Mouse (Mus musculus) frontal cortex, adult (tissue): ENCODE results near the gene St6galnac5.

ENCODE experiments used
- ATAC-seq: cut with Nextera tagmentation; 2 replicates; pipeline ENCODE4 v1.9.2; 2017; ENCODE audit warnings: mild to moderate bottlenecking, moderate library complexity, mixed read lengths; ENCODE audit not compliant: low TSS enrichment

Gene St6galnac5

GRCm38 (mm10) chr3:152950299-152950698 is 31.7 kb downstream of the St6galnac5 start:
- ATAC-seq = no peak

- no peak for ATAC-seq
Observed at GRCm38 (mm10) chr3:152949233-152949777, 32.7 kb downstream of the St6galnac5 start.

GRCm38 (mm10) chr3:152948556-152948955 is 33.5 kb downstream of the St6galnac5 start:
- no peak for ATAC-seq

- no peak for ATAC-seq
Observed at GRCm38 (mm10) chr3:152947031-152947640, 34.9 kb downstream of the St6galnac5 start.

GRCm38 (mm10) chr3:152944766-152945165 is 37.3 kb downstream of the St6galnac5 start:
- ATAC-seq = peak; percentile 73

DNA sequence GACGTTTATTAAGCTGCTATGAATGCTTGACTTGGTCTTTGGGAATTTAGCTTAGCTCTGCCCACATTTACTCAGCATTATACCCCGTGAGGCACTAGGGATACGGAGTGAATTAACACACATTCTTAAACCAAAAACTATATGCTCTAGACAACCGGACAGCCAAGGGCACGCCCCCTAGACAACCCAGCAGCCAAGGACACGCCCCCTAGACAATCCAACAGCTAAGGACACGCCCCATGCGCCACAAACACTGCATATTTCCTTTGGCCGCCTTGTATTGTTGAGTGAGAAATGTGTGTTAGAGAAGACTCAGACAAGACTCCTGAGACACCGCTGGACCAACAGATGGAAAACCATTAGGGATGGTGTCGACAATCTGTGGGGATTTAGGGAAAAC is 39.1 kb downstream of the St6galnac5 start:
- ATAC-seq = no peak

- ATAC-seq = no peak
Observed at GRCm38 (mm10) chr3:152941671-152942070, 40.4 kb downstream of the St6galnac5 start.

- no peak for ATAC-seq
Observed at GRCm38 (mm10) chr3:152936313-152936712, 45.7 kb downstream of the St6galnac5 start.

DNA sequence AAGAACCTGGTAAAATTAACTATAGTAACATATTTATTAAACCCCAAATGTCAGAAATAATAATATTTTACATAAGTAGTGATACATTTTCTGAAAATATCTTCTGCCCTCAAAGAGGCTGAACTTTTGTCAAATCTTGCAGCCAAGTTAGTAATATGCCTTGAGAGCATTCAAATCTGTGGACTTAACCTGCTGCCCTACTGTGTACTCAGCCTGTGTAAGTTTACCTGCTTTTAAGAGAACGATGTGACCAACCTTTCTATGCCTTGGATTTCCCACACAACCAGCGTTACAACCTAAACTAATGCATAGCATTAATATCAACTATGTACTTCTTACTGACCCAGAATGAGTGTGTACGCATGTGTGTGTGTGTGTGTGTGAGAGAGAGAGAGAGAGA is 48.3 kb downstream of the St6galnac5 start:
- no peak for ATAC-seq

DNA sequence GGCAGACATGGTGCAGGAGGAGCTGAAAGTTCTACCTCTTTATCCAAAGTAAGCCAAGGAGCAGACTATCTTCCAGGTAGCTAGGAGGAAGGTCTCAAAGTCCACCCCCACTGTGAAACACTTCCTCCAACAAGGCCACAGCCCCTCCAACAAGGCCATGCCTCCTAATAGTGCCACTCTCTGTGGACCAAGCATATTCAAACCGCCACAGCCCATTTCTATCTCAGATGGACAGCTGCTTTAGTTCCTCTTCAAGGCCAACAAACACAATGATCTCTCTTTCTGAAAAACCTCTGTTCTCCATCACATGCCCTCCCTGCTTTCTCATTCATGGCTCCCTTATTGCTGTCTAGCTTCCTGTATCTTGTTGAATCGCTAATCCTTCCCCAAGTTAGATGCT is 49.5 kb downstream of the St6galnac5 start:
- ATAC-seq = no peak

DNA sequence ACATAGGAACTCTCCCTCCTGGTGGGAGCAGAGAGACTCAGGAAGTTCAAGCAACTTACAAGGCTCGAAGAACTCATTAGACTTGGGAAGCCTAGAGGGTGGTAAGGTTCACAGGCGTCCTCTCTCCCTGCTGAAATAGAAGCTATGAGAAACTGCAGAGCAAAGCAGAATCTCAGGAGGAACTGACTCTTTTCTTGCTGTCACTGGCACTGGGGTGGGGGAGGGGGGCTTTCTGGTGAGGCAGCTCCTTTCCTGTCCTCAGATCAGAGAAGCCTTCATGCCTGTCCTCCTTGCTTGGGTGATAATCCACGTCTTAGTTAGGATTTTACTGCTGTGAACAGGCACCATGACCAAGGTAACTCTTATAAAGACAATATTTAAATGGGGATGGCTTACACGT is 50.0 kb downstream of the St6galnac5 start:
- no peak for ATAC-seq

DNA sequence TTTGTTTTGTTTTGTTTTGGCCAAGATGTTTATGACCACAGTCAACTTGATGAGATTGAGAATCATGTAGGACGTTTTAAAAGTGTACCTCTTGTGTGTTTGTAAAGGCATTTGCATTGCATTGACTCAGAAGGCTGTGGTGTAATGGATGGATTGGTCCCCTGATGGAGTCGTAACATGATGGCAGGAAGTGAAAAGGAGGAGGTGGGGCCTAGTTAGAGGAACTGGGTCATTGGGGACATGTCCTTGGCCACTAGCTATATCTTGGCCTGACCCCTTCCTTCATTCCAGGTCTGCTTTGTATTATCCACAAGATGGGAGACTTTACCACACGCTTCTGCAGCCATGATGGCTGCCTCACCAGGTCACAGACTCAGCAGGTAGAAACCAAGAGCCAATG is 50.7 kb downstream of the St6galnac5 start:
- ATAC-seq = no peak

GRCm38 (mm10) chr3:152929788-152930281 is 52.2 kb downstream of the St6galnac5 start:
- no peak for ATAC-seq

- no peak for ATAC-seq
Observed at GRCm38 (mm10) chr3:152929256-152929787, 52.7 kb downstream of the St6galnac5 start.

DNA sequence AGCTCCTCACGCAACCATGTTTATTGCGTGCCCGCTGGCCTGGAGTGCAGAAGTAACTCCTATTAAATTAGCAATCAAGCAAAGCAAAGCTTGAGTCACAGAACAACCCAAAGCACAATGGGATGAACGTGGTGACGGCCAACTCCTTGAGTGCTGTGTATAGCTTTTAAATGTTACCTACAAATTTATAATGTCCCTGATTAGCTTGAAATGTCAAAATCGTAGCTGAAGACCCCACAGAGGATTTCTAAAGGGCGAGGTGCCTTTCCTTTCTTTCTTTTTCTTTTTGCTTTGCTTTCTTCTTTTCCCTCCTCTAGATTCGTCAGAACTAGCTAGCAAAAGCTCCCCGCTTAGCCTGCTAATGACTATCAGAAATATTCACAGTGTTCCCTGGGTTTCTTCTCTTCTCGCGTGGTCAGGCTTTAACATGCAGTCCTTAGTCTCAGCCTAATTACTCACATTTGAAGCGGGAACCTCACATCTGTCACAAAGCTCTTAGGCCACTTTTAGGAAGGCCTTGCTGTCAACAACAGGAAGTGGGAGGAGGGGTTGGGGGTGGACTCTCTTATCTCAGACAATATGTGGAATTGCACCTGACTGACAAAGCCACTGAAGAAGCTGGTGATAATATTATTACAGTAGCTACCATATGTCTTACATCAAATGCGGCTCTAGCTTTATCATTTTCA is 53.6 kb downstream of the St6galnac5 start:
- no peak for ATAC-seq

GRCm38 (mm10) chr3:152926166-152926565 is 55.9 kb downstream of the St6galnac5 start:
- ATAC-seq = no peak

- no peak for ATAC-seq
Observed at GRCm38 (mm10) chr3:152925364-152925763, 56.7 kb downstream of the St6galnac5 start.

- ATAC-seq = no peak
Observed at GRCm38 (mm10) chr3:152923530-152923929, 58.5 kb downstream of the St6galnac5 start.

DNA sequence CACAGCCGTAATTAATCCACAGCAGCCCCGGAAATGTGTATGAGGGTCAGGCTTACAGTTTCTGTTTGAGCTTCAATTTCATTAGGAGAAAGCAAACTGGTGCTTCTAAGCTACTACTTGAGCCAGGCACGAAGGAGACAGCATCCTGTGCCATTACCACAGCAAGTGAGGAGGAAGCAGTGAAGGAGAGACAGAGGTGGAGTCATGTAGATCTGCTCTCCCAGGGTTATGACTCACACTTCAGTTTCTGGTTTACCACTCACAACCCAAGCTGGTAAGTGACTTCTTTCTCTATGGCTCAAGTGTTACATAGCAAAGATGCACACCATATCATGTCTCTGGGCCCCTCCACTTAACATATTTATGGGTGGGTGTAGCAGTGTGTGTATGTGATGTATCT is 61.7 kb downstream of the St6galnac5 start:
- peak; percentile 94 for ATAC-seq

DNA sequence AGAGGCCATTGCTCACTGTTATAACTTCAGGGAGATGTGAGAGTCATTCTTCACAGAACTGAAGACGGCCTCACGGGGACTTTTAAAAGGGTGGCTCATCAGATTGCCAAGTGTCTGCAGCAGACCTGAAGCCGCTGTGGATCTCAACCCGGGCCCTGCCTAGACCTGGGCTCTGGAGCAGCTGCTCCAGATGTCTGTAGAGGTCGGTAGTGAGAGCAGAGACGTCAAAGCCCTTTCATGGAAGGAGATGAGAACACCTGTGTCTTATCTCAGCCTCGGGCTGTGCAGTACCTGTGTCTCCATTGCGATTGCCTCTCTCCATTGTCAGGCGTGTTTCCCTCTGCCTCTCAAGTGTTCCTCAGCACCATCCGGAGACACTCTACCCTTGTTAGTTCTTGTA is 62.9 kb downstream of the St6galnac5 start:
- ATAC-seq = no peak

DNA sequence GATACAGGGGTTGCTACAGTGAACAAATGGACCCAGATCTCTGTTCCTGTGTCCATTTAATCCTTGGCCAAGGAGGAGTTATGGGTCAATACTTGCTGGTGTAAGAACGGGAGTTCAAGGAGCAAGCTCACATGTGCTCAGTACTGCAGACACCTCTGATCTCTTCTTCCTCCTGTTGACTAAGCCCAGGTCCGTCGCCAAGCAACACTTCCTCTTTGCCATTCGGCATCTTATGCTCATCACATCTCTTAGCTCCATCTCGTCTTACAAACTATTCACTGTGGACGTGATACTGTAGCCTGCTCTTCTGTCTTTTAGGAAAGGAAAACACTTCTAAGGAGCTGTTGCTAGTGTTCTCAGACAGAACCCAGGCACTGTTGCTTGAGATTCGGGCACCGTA is 64.5 kb downstream of the St6galnac5 start:
- ATAC-seq = no peak

DNA sequence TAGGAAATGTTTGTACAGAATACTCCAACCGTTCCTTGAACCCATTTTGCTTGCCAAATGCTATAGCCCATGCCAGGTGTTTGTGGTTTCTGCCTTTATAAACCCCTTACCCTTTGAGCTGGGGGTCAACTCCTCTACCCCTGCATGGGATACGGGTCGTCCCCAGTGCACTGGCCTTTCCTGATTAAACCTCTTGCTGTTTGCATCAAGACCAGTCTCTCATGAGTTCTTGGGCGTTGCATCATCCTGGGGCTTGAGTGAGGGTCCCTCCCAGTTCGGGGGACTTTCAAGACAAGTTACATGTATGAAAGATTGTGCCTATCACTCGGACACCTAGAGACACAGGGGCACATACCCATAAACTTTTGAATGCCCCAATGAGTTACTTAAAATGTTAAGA is 67.7 kb downstream of the St6galnac5 start:
- ATAC-seq = no peak

DNA sequence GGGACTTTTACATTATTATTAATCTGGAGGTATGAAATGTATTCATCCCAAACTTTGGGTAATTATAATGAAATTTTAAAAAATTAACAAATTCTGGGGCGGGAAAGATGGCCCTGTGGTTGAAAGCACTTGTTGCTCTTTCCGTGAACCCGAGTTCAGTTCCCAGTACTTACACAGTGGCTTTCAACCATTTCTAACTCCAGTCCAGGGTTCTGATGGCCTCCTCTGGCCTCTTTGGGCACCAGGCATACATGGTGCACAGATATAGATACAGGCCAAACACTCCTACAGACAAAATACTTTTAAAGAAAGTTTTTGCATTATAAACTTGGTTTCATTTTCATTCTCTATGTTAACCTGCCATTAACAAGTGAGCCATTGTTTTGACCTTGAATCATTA is 68.4 kb downstream of the St6galnac5 start:
- ATAC-seq = no peak
